Mouse (Mus musculus) cortical plate, adult 2 months (tissue): ENCODE measurements at regions not wholly inside any gene's neighbourhood (a gene's known extent, or its start where the extent isn't known, plus 50 kb on each side); places are given as distances from the start of the nearest gene placed in this dataset.

Experiments
- CTCF ChIP-seq: fragments of 200-500 bp; IDR thresholded peaks from 2 replicates; pipeline ENCODE4 v1.5.1; 2011; ENCODE audit warnings: mild to moderate bottlenecking, control low read depth, low read length; ENCODE audit not compliant: insufficient read depth; ENCODE audit errors: extremely low read depth
- POLR2A ChIP-seq: fragments of 200-500 bp; IDR thresholded peaks from 2 replicates; pipeline ENCODE4 v1.6.1; 2011; ENCODE audit warnings: mild to moderate bottlenecking, low read length, control low read depth; ENCODE audit not compliant: insufficient read depth; ENCODE audit errors: extremely low read depth

DNA sequence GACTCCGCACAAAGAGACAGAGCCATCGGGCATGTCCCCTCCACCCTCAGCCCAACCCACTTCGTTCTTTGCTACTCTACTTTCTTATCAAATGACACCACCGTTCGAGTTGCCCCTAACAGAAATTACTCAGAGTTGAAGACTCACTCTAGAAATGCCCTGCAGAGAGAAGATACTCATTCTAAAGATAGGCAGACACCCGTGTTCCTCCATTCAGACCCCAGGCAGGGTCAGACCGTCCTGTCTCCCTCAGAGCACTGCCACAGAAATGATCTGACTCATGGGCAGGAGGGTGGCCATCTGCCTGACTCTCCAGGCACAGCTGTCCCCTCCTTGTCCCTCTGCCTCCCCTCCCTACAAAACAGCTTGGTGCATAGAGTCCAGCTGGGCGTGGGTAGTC is 185.6 kb downstream of the Setd4 start:
- TF ChIP-seq CTCF (no peak), POLR2A (no peak)
